Mouse (Mus musculus): ENCODE data around the gene Npas1. TPM values are rescaled to one million over a fixed set of nuclear protein-coding genes. Genes with fewer than 3 reads are reported as not detected.

Gene Npas1
- polyA plus RNA-seq, 1 experiment, result not detected

GRCm38 (mm10) chr7:16504573-16505225, 27.2 kb upstream of the Npas1 start:
- no peaks in the 10 kb centered on the region; the same call in 1 of the 2 replicates for H3K4me1 ChIP-seq (ENCODE audit: control insufficient read depth, insufficient read depth, low read length)
- no peak overlapping the region for H3K4me3 ChIP-seq (replicated peaks; ENCODE audit: control insufficient read depth, low read depth, low read length)
- H3K27ac ChIP-seq (ENCODE audit: control insufficient read depth, insufficient read depth, low read depth, low read length, poor library complexity), result no peak overlapping the region
- no peak for TF ChIP-seq CTCF (IDR thresholded peaks at IDR 0.05; ENCODE audit: control insufficient read depth, insufficient read depth, low read length)
- TF ChIP-seq POLR2A (IDR thresholded peaks at IDR 0.05; ENCODE audit: borderline replicate concordance, control insufficient read depth, low read depth, low read length), result no peak
- WGBS, result 57% methylated on average over 2 of the region's 2 CpGs

DNA sequence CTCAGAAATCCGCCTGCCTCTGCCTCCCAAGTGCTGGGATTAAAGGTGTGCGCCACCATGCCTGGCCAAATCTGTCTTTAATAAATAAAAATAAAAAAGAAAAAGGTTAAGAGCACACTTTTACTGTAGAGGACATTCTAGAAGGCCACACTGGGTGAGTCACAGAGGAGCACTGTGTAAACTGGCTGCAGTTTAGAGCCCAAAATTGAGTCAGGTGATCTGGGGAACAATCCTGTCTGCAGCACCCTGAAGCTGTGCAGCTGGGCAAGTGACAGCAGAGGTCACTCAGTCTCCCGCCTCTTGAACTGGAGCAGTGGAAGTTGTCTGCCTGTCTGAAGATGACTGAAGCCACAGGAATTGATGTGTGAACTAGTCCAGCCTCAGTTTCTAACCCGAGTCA, 24.0 kb upstream of the Npas1 start:
- TF ChIP-seq POLR2A (IDR thresholded peaks at IDR 0.05; ENCODE audit: borderline replicate concordance, control insufficient read depth, low read depth, low read length), result no peak
- TF ChIP-seq CTCF (IDR thresholded peaks at IDR 0.05; ENCODE audit: control insufficient read depth, insufficient read depth, low read length), result no peak
- Histone ChIP-seq H3K4me1 (ENCODE audit: control insufficient read depth, insufficient read depth, low read length) (no peaks in the 10 kb centered on the region; the same call in 1 of the 2 replicates), H3K27ac (ENCODE audit: control insufficient read depth, insufficient read depth, low read depth, low read length, poor library complexity) (no peak overlapping the region), H3K4me3 (replicated peaks; ENCODE audit: control insufficient read depth, low read depth, low read length) (no peak overlapping the region)
- WGBS, result 84% methylated on average over 4 of the region's 4 CpGs

DNA sequence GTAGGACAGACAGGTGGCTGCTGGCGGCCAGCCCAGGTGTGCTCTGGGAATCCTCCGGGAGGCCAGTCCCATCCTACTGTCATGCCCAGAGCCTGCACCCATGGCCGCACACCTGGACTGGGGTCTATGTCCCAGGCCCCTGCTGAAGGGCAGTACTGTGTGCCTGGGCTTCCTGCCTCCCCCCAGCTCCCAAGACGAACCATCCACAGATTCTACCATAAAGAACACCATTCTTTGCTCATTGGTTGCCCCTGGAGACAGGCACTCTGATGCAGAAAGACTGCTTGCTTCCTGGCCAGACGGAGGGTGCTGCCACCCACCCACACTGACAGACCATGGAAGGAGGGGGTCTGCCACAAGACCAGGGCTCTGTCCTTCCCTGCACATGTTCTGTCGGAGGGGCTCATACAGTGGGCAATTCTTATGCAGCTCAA, 22.2 kb upstream of the Npas1 start:
- Histone ChIP-seq H3K4me3 (replicated peaks; ENCODE audit: control insufficient read depth, low read depth, low read length) (no peak overlapping the region), H3K4me1 (ENCODE audit: control insufficient read depth, insufficient read depth, low read length) (no peaks in the 10 kb centered on the region), H3K27ac (ENCODE audit: control insufficient read depth, insufficient read depth, low read depth, low read length, poor library complexity) (no peak overlapping the region)
- 89% methylated on average over 6 of the region's 6 CpGs for WGBS
- TF ChIP-seq POLR2A (IDR thresholded peaks at IDR 0.05; ENCODE audit: borderline replicate concordance, control insufficient read depth, low read depth, low read length), result no peak
- no peak for TF ChIP-seq CTCF (IDR thresholded peaks at IDR 0.05; ENCODE audit: control insufficient read depth, insufficient read depth, low read length)

GRCm38 (mm10) chr7:16496260-16496659, 18.7 kb upstream of the Npas1 start:
- WGBS, result 78% methylated on average over 3 of the region's 3 CpGs
- no peaks in the 10 kb centered on the region for H3K4me1 ChIP-seq (ENCODE audit: control insufficient read depth, insufficient read depth, low read length)
- H3K4me3 ChIP-seq (replicated peaks; ENCODE audit: control insufficient read depth, low read depth, low read length), result no peak overlapping the region
- no peak for TF ChIP-seq POLR2A (IDR thresholded peaks at IDR 0.05; ENCODE audit: borderline replicate concordance, control insufficient read depth, low read depth, low read length)
- no peak for TF ChIP-seq CTCF (IDR thresholded peaks at IDR 0.05; ENCODE audit: control insufficient read depth, insufficient read depth, low read length)
- H3K27ac ChIP-seq (ENCODE audit: control insufficient read depth, insufficient read depth, low read depth, low read length, poor library complexity), result no peak overlapping the region

- no peaks in the 10 kb centered on the region for H3K4me1 ChIP-seq (ENCODE audit: control insufficient read depth, insufficient read depth, low read length)
- H3K27ac ChIP-seq (ENCODE audit: control insufficient read depth, insufficient read depth, low read depth, low read length, poor library complexity), result no peak overlapping the region
- WGBS, result 46% methylated on average over 2 of the region's 2 CpGs
- no peak for TF ChIP-seq POLR2A (IDR thresholded peaks at IDR 0.05; ENCODE audit: borderline replicate concordance, control insufficient read depth, low read depth, low read length)
- peak; percentile 43; the same call in 1 of the 2 replicates for TF ChIP-seq CTCF (IDR thresholded peaks at IDR 0.05; ENCODE audit: control insufficient read depth, insufficient read depth, low read length)
- no peak overlapping the region for H3K4me3 ChIP-seq (replicated peaks; ENCODE audit: control insufficient read depth, low read depth, low read length)
Observed at GRCm38 (mm10) chr7:16493361-16493760, 15.8 kb upstream of the Npas1 start.

GRCm38 (mm10) chr7:16492211-16492610, 14.7 kb upstream of the Npas1 start:
- no peak for TF ChIP-seq CTCF (IDR thresholded peaks at IDR 0.05; ENCODE audit: control insufficient read depth, insufficient read depth, low read length)
- Histone ChIP-seq H3K27ac (ENCODE audit: control insufficient read depth, insufficient read depth, low read depth, low read length, poor library complexity) (no peak overlapping the region), H3K4me3 (replicated peaks; ENCODE audit: control insufficient read depth, low read depth, low read length) (no peak overlapping the region), H3K4me1 (ENCODE audit: control insufficient read depth, insufficient read depth, low read length) (no peaks in the 10 kb centered on the region)
- 61% methylated on average over 3 of the region's 3 CpGs for WGBS

DNA sequence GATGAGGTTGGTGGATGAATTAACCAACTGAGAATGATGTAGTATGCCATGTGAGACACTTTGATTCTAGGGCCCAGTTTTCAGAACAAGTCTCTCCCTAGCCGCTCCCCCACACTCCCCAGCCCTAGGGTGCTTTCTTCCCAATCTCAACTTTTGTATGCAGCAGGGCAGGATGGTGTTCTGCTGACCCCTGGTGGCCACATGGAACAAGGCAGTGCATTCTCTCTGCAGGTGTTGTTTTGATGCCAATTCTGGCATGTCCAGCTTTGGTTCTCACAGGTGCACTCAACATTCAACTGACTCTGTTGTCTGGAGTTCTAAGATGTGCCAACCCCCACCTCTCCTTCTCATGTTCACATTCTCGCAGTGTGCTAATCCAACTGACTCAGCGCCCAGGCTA, 14.2 kb upstream of the Npas1 start:
- WGBS, result 35% methylated on average over 3 of the region's 3 CpGs
- H3K4me1 ChIP-seq (ENCODE audit: control insufficient read depth, insufficient read depth, low read length), result no peaks in the 10 kb centered on the region
- no peak overlapping the region for H3K27ac ChIP-seq (ENCODE audit: control insufficient read depth, insufficient read depth, low read depth, low read length, poor library complexity)
- no peak overlapping the region for H3K4me3 ChIP-seq (replicated peaks; ENCODE audit: control insufficient read depth, low read depth, low read length)
- TF ChIP-seq CTCF (IDR thresholded peaks at IDR 0.05; ENCODE audit: control insufficient read depth, insufficient read depth, low read length) (peak; percentile 98), POLR2A (IDR thresholded peaks at IDR 0.05; ENCODE audit: borderline replicate concordance, control insufficient read depth, low read depth, low read length) (no peak)

GRCm38 (mm10) chr7:16489948-16490347, 12.4 kb upstream of the Npas1 start:
- H3K4me1 ChIP-seq (ENCODE audit: control insufficient read depth, insufficient read depth, low read length), result no peaks in the 10 kb centered on the region
- TF ChIP-seq CTCF (IDR thresholded peaks at IDR 0.05; ENCODE audit: control insufficient read depth, insufficient read depth, low read length) (no peak), POLR2A (IDR thresholded peaks at IDR 0.05; ENCODE audit: borderline replicate concordance, control insufficient read depth, low read depth, low read length) (no peak)
- 89% methylated on average over 9 of the region's 9 CpGs for WGBS
- H3K4me3 ChIP-seq (replicated peaks; ENCODE audit: control insufficient read depth, low read depth, low read length), result no peak overlapping the region
- H3K27ac ChIP-seq (ENCODE audit: control insufficient read depth, insufficient read depth, low read depth, low read length, poor library complexity), result no peak overlapping the region

DNA sequence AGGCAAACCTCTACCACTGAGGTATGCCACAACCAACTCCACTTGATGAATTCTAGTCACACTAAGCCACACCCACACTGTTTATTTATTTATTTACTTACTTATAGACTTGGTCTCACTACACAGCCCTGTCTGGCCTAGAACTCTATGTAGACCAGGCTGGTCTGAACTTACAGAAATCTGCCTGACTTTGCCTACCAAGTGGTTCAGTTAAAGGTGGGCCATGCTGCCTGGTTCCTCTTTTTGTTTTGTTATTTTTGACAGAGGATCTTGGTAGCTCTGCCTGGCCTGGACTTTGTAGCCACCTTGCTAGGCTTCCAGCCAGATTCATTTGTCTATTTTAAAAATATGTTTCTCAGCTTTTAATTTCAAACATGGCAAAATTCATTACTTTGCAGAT, 11.3 kb upstream of the Npas1 start:
- Histone ChIP-seq H3K4me3 (replicated peaks; ENCODE audit: control insufficient read depth, low read depth, low read length) (no peak overlapping the region), H3K4me1 (ENCODE audit: control insufficient read depth, insufficient read depth, low read length) (no peaks in the 10 kb centered on the region), H3K27ac (ENCODE audit: control insufficient read depth, insufficient read depth, low read depth, low read length, poor library complexity) (no peak overlapping the region)
- TF ChIP-seq CTCF (IDR thresholded peaks at IDR 0.05; ENCODE audit: control insufficient read depth, insufficient read depth, low read length), result no peak
- TF ChIP-seq POLR2A (IDR thresholded peaks at IDR 0.05; ENCODE audit: borderline replicate concordance, control insufficient read depth, low read depth, low read length), result no peak
